Mouse (Mus musculus) liver, adult 2 months (tissue): Measurements from ENCODE around the gene Shroom3.

Experiments
- CTCF ChIP-seq: fragments of 200-500 bp; IDR thresholded peaks from 2 replicates; pipeline ENCODE4 v1.5.1; 2011; ENCODE audit warnings: low read depth, low read length, control low read depth
- POLR2A ChIP-seq: fragments of 200-500 bp; IDR thresholded peaks from 2 replicates; pipeline ENCODE4 v1.6.1; 2011; ENCODE audit warnings: low read length, control low read depth; ENCODE audit not compliant: insufficient read depth; ENCODE audit errors: extremely low read depth

GRCm38 (mm10) chr5:92817122-92817822 is 134.0 kb downstream of the Shroom3 start:
- TF ChIP-seq POLR2A: no peak
- no peak for TF ChIP-seq CTCF
